Mouse (Mus musculus) kidney, adult 9 months (tissue): ENCODE data around the gene Fank1.

ENCODE experiments used
- DNase-seq: peaks from one replicate; pipeline ENCODE4 v3.0.0; 2022

Gene Fank1

GRCm38 (mm10) chr7:133909833-133910375 lies 133.2 kb downstream of the Fank1 start:
- DNase-seq = no peak

GRCm38 (mm10) chr7:133911881-133912280 lies 135.2 kb downstream of the Fank1 start:
- no peak for DNase-seq

- DNase-seq = no peak
Measured at GRCm38 (mm10) chr7:133916230-133916629, 139.6 kb downstream of the Fank1 start.

- DNase-seq = no peak
Measured at GRCm38 (mm10) chr7:133919306-133919705, 142.6 kb downstream of the Fank1 start.

GRCm38 (mm10) chr7:133919918-133920317 lies 143.3 kb downstream of the Fank1 start:
- peak; percentile 5 for DNase-seq

- no peak for DNase-seq
Measured at GRCm38 (mm10) chr7:133920724-133921123, 144.1 kb downstream of the Fank1 start.

GRCm38 (mm10) chr7:133921291-133921690 lies 144.6 kb downstream of the Fank1 start:
- no peak for DNase-seq

- no peak for DNase-seq
Measured at GRCm38 (mm10) chr7:133923994-133924393, 147.3 kb downstream of the Fank1 start.

GRCm38 (mm10) chr7:133925771-133926170 lies 149.1 kb downstream of the Fank1 start:
- no peak for DNase-seq

GRCm38 (mm10) chr7:133928981-133929380 lies 152.3 kb downstream of the Fank1 start:
- no peak for DNase-seq
